Mouse (Mus musculus) hindbrain, postnatal 0 days (tissue): ENCODE measurements around the gene Crkl. TPM values are rescaled to one million over a fixed set of nuclear protein-coding genes. Genes with fewer than 3 reads are reported as not detected.

Experiments used
- ATAC-seq: fragments of 200-750 bp; cut with Nextera tagmentation; 2 replicates; pipeline ENCODE4 v1.8.0; 2017; ENCODE audit warnings: mild to moderate bottlenecking, moderate TSS enrichment, moderate library complexity
- DNase-seq: peaks from one replicate; pipeline ENCODE4 v3.0.0-alpha.2; 2015; ENCODE audit warnings: low spot score
- H3K27ac ChIP-seq: fragments of 300-500 bp; sonication (generic); 2 replicates; pipeline ENCODE4 v1.5.1; 2014; ENCODE audit warnings: mild to moderate bottlenecking
- H3K27me3 ChIP-seq: fragments of 300-500 bp; sonication (generic); 2 replicates; pipeline ENCODE4 v1.6.1; 2014; ENCODE audit warnings: low read length, mixed read lengths; ENCODE audit not compliant: insufficient read depth
- H3K36me3 ChIP-seq: fragments of 300-500 bp; sonication (generic); 2 replicates; pipeline ENCODE4 v1.6.1; 2014; ENCODE audit warnings: low read length, mixed read lengths; ENCODE audit not compliant: insufficient read depth
- H3K4me1 ChIP-seq: fragments of 300-500 bp; sonication (generic); 2 replicates; pipeline ENCODE4 v1.6.1; 2014; ENCODE audit warnings: antibody characterized with exemption, low read length, mixed read lengths; ENCODE audit not compliant: insufficient read depth
- H3K4me2 ChIP-seq: fragments of 300-500 bp; sonication (generic); 2 replicates; pipeline ENCODE4 v1.6.1; 2014; ENCODE audit warnings: low read depth, mild to moderate bottlenecking, low read length, moderate library complexity, mixed read lengths
- H3K4me3 ChIP-seq: fragments of 300-500 bp; sonication (generic); 2 replicates; pipeline ENCODE4 v1.5.1; 2014; ENCODE audit warnings: low read length
- H3K9ac ChIP-seq: fragments of 300-500 bp; sonication (generic); replicated peaks from 2 replicates; pipeline ENCODE4 v1.6.1; 2014; ENCODE audit warnings: mild to moderate bottlenecking, low read length, moderate library complexity, mixed read lengths
- H3K9me3 ChIP-seq: fragments of 300-500 bp; sonication (generic); 2 replicates; pipeline ENCODE4 v1.6.1; 2016; ENCODE audit warnings: low read length, mixed read lengths
- CTCF ChIP-seq: IDR thresholded peaks from 2 replicates; pipeline ENCODE4 v1.5.1; 2016; ENCODE audit warnings: antibody characterized with exemption, control low read depth, low read depth
- WGBS: fragments of 180-500 bp; shearing (Covaris S2); extraction: QIAGEN DNeasy Blood & Tissue Kit; methylation state at CpG from one replicate; pipeline ENCODE4 v1.1.7; 2014; 5-methylcytosine and 5-hydroxymethylcytosine counted together
- polyA plus RNA-seq: library from polyadenylated mRNA; unstranded; fragments of >200 nt; fragmentation: Nextera tagmentation; extraction: Ambion mirVana; gene quantifications from 2 replicates; pipeline ENCODE4 v1.2.1, GENCODE M21; 2015
- total RNA-seq: library from RNA; depleted of rRNA; stranded (reverse); fragments of >200 nt; gene quantifications from 2 replicates; pipeline ENCODE4 v1.2.3, GENCODE M21; 2014

The Crkl gene
- total and polyA plus RNA-seq, 2 experiments from 2014 or later: 68.7 to 83.1 TPM

DNA sequence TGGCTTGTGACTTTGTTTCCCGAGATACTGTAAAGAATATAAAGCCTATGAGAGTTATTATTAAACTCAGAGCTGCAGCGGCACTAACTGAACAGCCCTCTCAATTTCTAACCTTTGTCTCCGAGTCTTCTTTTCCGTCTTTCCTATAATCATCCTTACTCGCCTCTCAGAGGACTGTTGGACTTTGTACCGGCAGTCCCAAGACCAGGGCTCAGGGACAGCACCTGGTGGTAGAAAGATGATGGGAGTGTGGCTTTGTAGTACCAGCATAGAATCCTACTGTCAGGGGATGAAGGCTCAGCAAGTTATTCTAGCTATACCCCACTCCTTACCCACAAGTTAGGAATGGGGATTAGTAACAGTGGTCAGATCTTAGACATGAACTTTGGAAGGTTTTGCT, 74.4 kb downstream of the Crkl start:
- H3K9me3 ChIP-seq: no peaks in the 10 kb centered on the region
- ATAC-seq (no peak), DNase-seq (no peak)
- no peak overlapping the region for H3K27ac ChIP-seq
- no peaks in the 10 kb centered on the region for H3K27me3 ChIP-seq
- H3K36me3 ChIP-seq: peaks cover 58% of the 10 kb centered on the region
- H3K9ac ChIP-seq: no peak overlapping the region
- no peak overlapping the region for H3K4me3 ChIP-seq
- no peak for TF ChIP-seq CTCF
- H3K4me1 ChIP-seq: peaks cover 5% of the 10 kb centered on the region
- WGBS: 92% methylated on average over 6 of the region's 6 CpGs
- no peak overlapping the region for H3K4me2 ChIP-seq

DNA sequence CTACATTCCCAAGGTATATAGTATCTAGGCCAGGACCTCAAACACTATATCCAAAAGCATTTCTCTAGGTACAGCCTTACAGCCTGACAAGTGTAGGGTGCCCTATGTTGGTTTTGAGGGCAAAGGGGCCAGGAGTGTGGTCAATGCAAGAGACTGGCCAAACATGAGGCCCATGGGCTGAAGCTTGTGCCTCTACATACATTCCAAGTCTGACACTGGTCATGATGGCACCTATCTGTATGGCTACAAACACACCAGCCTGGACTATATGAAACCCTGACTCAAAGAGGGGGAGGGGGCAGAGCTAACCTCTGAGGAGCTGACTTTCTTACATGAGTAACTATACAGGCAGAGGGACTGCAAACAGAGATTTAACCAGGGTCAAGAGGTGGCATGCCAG, 75.8 kb downstream of the Crkl start:
- Histone ChIP-seq H3K36me3 (peaks cover 44% of the 10 kb centered on the region), H3K4me2 (no peak overlapping the region), H3K27ac (no peak overlapping the region), H3K4me3 (no peak overlapping the region), H3K27me3 (no peaks in the 10 kb centered on the region), H3K4me1 (peaks cover 14% of the 10 kb centered on the region), H3K9me3 (no peaks in the 10 kb centered on the region), H3K9ac (no peak overlapping the region)
- DNase-seq (no peak), ATAC-seq (no peak)
- no peak for TF ChIP-seq CTCF

DNA sequence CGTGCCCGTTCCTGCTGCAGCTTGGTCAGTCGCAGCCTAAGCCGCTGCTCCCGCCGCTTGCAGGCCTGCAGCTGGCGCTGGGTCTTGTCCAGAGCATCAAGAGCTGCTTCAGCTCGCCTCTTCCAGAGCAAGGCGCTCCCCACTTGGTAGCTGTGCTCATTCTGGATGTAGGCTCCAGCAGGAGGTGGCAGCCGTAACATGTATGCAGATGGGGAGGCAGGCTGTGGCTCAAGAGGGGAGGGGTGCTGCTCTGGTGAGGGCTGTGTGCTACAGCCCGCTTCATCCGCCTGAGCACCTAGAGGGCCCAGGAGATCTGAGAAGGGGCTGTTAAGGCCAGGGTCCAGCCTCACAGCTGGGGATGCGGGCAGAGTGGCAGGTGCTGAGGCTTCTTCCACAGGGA, 76.5 kb downstream of the Crkl start:
- H3K36me3 ChIP-seq: peaks cover 37% of the 10 kb centered on the region
- TF ChIP-seq CTCF: no peak
- no peak overlapping the region for H3K4me3 ChIP-seq
- no peak overlapping the region for H3K4me2 ChIP-seq
- H3K27me3 ChIP-seq: no peaks in the 10 kb centered on the region
- DNase-seq: no peak
- H3K4me1 ChIP-seq: peaks cover 14% of the 10 kb centered on the region
- no peaks in the 10 kb centered on the region for H3K9me3 ChIP-seq
- WGBS: 86% methylated on average over 13 of the region's 13 CpGs
- H3K9ac ChIP-seq: no peak overlapping the region
- ATAC-seq: no peak
- H3K27ac ChIP-seq: no peak overlapping the region

GRCm38 (mm10) chr16:17529981-17530586, 78.3 kb downstream of the Crkl start:
- peak; percentile 3; the same call in 1 of the 2 replicates for ATAC-seq
- TF ChIP-seq CTCF: no peak
- peak overlapping the region; percentile 99 for H3K27ac ChIP-seq
- peaks cover 24% of the 10 kb centered on the region for H3K36me3 ChIP-seq
- no peaks in the 10 kb centered on the region for H3K9me3 ChIP-seq
- no peaks in the 10 kb centered on the region for H3K27me3 ChIP-seq
- peak overlapping the region; percentile 70 for H3K9ac ChIP-seq
- peaks cover 14% of the 10 kb centered on the region for H3K4me1 ChIP-seq
- peak overlapping the region; percentile 63 for H3K4me2 ChIP-seq
- H3K4me3 ChIP-seq: peak overlapping the region; percentile 54
- WGBS: 12% methylated on average over 17 of the region's 17 CpGs
- DNase-seq: no peak

DNA sequence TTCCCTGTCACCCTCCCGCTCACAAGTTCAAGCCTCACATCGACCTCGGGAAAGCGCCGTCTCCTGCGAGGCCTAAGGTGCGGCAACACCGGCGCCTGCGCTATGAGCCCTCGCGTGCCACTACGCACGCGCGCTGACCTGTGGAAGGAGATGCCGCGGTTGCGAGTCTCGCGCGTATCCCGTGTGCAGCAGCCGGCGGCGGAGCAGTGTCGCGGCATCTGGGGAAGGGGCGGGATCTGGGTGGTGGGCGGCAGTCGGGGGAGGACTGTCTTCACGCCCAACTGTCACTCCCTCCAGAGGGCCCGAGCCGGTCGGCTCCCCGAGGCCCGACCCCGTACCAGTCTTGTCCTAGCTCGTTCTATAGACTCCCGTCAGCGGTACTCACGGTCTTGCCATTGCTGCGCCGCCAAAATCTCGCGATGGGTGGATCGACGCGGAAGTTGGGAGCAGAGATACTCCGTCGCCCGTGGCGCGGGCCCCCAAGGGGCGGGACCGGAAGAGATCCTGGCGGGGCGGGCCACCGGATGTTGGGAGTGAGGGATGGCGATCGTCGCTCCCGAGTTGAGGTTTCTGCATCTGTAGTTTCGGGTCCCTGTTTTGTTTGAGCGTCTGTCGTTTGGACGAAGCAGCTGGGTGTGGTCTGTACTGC, 79.0 kb downstream of the Crkl start, which contains the start of gene Thap7:
TSS of gene Thap7 (minus strand) at position 497 of the 649 bp plus-strand sequence.
- Histone ChIP-seq H3K9me3 (no peaks in the 10 kb centered on the region), H3K9ac (peak within 1 kb of the TSS; percentile 70), H3K27me3 (no peaks in the 10 kb centered on the region), H3K4me1 (peaks cover 14% of the 10 kb centered on the region), H3K36me3 (peaks cover 17% of the 10 kb centered on the region), H3K27ac (peak within 1 kb of the TSS; percentile 99), H3K4me3 (peak within 1 kb of the TSS; percentile 54), H3K4me2 (peak within 1 kb of the TSS; percentile 63)
- peak; percentile 99 for DNase-seq
- ATAC-seq: peak; percentile 96
- no peak for TF ChIP-seq CTCF
- under 1% methylated on average over 67 of the region's 67 CpGs for WGBS

GRCm38 (mm10) chr16:17532271-17532670, 80.5 kb downstream of the Crkl start:
- Histone ChIP-seq H3K4me3 (no peak overlapping the region), H3K4me1 (peaks cover 14% of the 10 kb centered on the region), H3K36me3 (peaks cover 12% of the 10 kb centered on the region; the same call in 1 of the 2 replicates), H3K27ac (no peak overlapping the region), H3K4me2 (no peak overlapping the region), H3K27me3 (no peaks in the 10 kb centered on the region), H3K9me3 (no peaks in the 10 kb centered on the region), H3K9ac (no peak overlapping the region)
- peak; percentile 55 for TF ChIP-seq CTCF
- DNase-seq (peak; percentile 19), ATAC-seq (no peak)
- WGBS: 64% methylated on average over 4 of the region's 4 CpGs
